Mouse (Mus musculus) myocyte (in vitro differentiated cells): ENCODE data around the gene Zc3h7b.
A peak's percentile ranks its signal among the peaks of the same experiment; 100 is the strongest.

Experiments
- MAX ChIP-seq: IDR thresholded peaks from one replicate; pipeline ENCODE4 v1.6.1; 2011; ENCODE audit warnings: low read depth, mild to moderate bottlenecking, control low read depth
- POLR2A ChIP-seq: IDR thresholded peaks from one replicate; pipeline ENCODE4 v1.6.1; 2011; ENCODE audit warnings: low read depth, mild to moderate bottlenecking, control low read depth, moderate library complexity; ENCODE audit not compliant: insufficient read length
- POLR2AphosphoS2 ChIP-seq: IDR thresholded peaks from one replicate; pipeline ENCODE4 v1.6.1; 2011; ENCODE audit warnings: low read depth, control low read depth; ENCODE audit not compliant: insufficient read length
- TCF12 ChIP-seq: IDR thresholded peaks from one replicate; pipeline ENCODE4 v1.6.1; 2011; ENCODE audit warnings: mild to moderate bottlenecking, control low read depth; ENCODE audit not compliant: poor library complexity, insufficient read depth, severe bottlenecking

DNA sequence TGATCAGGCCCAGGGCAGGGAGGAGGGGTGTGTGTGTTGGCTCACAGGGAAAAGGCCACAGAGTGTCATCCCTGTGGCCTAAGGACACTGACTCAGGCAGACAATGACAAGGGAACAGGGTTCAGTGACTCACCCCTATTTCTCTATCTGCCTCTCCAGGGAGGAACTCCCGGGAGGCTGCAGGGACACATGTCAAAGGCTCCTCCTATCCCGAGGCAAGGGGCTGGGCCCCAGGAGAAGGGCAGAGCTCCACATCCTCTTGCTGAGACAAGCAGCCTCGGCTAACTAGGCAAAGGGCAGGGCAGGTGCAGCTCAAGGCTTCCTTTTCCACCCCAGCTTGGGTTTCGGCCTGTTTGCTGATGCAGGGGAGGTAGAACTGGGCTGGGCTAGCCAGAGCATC, 100.9 kb downstream of the Zc3h7b start:
- TF ChIP-seq TCF12 (no peak), POLR2A (no peak), POLR2AphosphoS2 (peak; percentile 35), MAX (no peak)
